Mouse (Mus musculus) left cerebral cortex, postnatal 14 days (tissue): ENCODE measurements at regions not wholly inside any gene's neighbourhood (a gene's known extent, or its start where the extent isn't known, plus 50 kb on each side); places are given as distances from the start of the nearest gene placed in this dataset.
A peak's percentile ranks its signal among the peaks of the same experiment; 100 is the strongest.
"Not testable (repeated sequence)": the region's sequence is repeated elsewhere in the genome, so short reads cannot be mapped to it uniquely, and the experiment has no call there.

ENCODE experiments used
- DNase-seq, 2 experiments: peaks; one replicate each; pipeline ENCODE4 v3.0.0; 2021 to 2022; ENCODE audit warnings: low spot score in 2 of 2, mixed read lengths in 1 of 2
- intact Hi-C: fragments of 180-260 bp; cut with DNase I; formaldehyde crosslinking; loops from one replicate; pipeline ENCODE4 v1.15.1; 2025

- intact Hi-C loops = not testable (repeated sequence)
- peak in 1 of 2 experiments; percentile 7 for DNase-seq
Measured at GRCm38 (mm10) chr8:20436956-20437355, 73.9 kb upstream of the Gm15319 start.

GRCm38 (mm10) chr8:20433236-20433635 is 70.2 kb upstream of the Gm15319 start:
- intact Hi-C loops, DNase-seq: not testable (repeated sequence)

- DNase-seq, intact Hi-C loops: not testable (repeated sequence)
Measured at GRCm38 (mm10) chr8:20429469-20429868, 66.5 kb upstream of the Gm15319 start.

GRCm38 (mm10) chr8:20424903-20425222 is 61.9 kb upstream of the Gm15319 start:
- intact Hi-C loops, DNase-seq: not testable (repeated sequence)

- intact Hi-C loops = not testable (repeated sequence)
Measured at GRCm38 (mm10) chr8:20424104-20424902, 61.3 kb upstream of the Gm15319 start.

GRCm38 (mm10) chr8:20420807-20421206 is 57.8 kb upstream of the Gm15319 start:
- intact Hi-C loops, DNase-seq: not testable (repeated sequence)

More at GRCm38 (mm10) chr8:20424104-20424902, 61.3 kb upstream of the Gm15319 start:
- peak; percentile 100 for DNase-seq
